8 mouse cellular contexts compared by ENCODE assay signal in the genomic region with DNA sequence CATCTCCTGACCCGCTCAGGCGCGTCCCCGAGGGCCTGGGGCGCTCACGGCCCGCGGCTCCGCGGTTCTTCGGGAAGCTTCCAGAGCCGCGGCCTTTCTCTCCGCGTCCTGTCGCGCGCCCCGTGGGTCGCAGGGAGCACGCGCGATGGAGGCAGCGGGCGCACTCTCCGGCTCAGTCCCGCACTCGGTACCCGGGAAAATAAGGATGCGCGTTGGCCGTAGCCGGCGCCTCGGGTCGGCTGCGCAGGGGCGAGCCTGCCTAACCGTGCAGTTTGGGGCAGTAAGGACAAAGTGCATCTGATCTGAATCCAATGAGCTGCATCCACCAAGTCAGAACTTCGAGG. TPM values are rescaled to one million over a fixed set of nuclear protein-coding genes. Genes with fewer than 3 reads are reported as not detected.
DNase-seq lines count a peak whose midpoint lies in the region; ATAC-seq and TF ChIP-seq lines count a peak whose summit lies in the region.
"Had no signal": no experiment of that assay in that cellular context is flagged by ENCODE, and none has a peak within 500 bp of the region (broad histone marks: within the 10 kb centered on the region; RNA-seq: fewer than 3 reads in every experiment).

No protein-coding gene starts in this region.

- H3K4me2 ChIP-seq in embryonic facial prominence, embryonic 15.5 days (replicated peaks), result peak overlapping the region; percentile 100
- peak overlapping the region; percentile 79 for H3K4me2 ChIP-seq in hindbrain, postnatal 0 days (ENCODE audit: low read depth, low read length)
- peak overlapping the region; percentile 83 for H3K4me2 ChIP-seq in neural tube, embryonic 12.5 days (replicated peaks)

- TF ChIP-seq CTCF in left cerebral cortex, adult 2 months (IDR thresholded peaks at IDR 0.05), result no peak
- TF ChIP-seq CTCF in hindbrain, postnatal 0 days (IDR thresholded peaks at IDR 0.05; ENCODE audit: low read depth), result no peak

- intact Hi-C loops in left cerebral cortex, adult 2 months (cut with DNase I), result loop anchor here (5.0 kb wide), 2 partner anchors 91 to 959 kb away; partner anchors contain the start of genes Hace1 and Prdm1
- intact Hi-C loops in left cerebral cortex, postnatal 4 days (cut with DNase I), result no loop called here

- no peaks in the 10 kb centered on the region for H3K36me3 ChIP-seq in embryonic facial prominence, embryonic 15.5 days
- H3K36me3 ChIP-seq in hindbrain, postnatal 0 days (ENCODE audit: insufficient read depth, low read length), result no peaks in the 10 kb centered on the region
- H3K36me3 ChIP-seq in neural tube, embryonic 12.5 days, result no peaks in the 10 kb centered on the region

- peaks cover 13% of the 10 kb centered on the region for H3K4me1 ChIP-seq in embryonic facial prominence, embryonic 15.5 days
- H3K4me1 ChIP-seq in hindbrain, postnatal 0 days (ENCODE audit: insufficient read depth, low read length), result no peaks in the 10 kb centered on the region
- H3K4me1 ChIP-seq in neural tube, embryonic 12.5 days, result no peaks in the 10 kb centered on the region

- peak overlapping the region; percentile 61 for H3K4me3 ChIP-seq in left cerebral cortex, adult 2 months
- H3K4me3 ChIP-seq in embryonic facial prominence, embryonic 15.5 days (replicated peaks), result peak overlapping the region; percentile 62
- peak overlapping the region; percentile 70 for H3K4me3 ChIP-seq in hindbrain, postnatal 0 days (ENCODE audit: low read length)
- peak overlapping the region; percentile 72 for H3K4me3 ChIP-seq in neural tube, embryonic 12.5 days

- H3K27me3 ChIP-seq in embryonic facial prominence, embryonic 15.5 days, result peaks cover 33% of the 10 kb centered on the region
- 0 out of 2 replicates have a peak, but pooled peaks cover 6% of the 10 kb centered on the region for H3K27me3 ChIP-seq in hindbrain, postnatal 0 days (ENCODE audit: insufficient read depth, low read length)
- no peaks in the 10 kb centered on the region for H3K27me3 ChIP-seq in neural tube, embryonic 12.5 days (replicated peaks)

- ATAC-seq in embryonic facial prominence, embryonic 15.5 days (ENCODE audit: insufficient number of reproducible peaks, low FRiP score, low TSS enrichment, low read depth), result no peak
- no peak for ATAC-seq in hindbrain, postnatal 0 days
- no peak for ATAC-seq in neural tube, embryonic 12.5 days (ENCODE audit: low FRiP score, low read depth)

- no peaks in the 10 kb centered on the region for H3K9me3 ChIP-seq in embryonic facial prominence, embryonic 15.5 days (replicated peaks)
- no peaks in the 10 kb centered on the region for H3K9me3 ChIP-seq in hindbrain, postnatal 0 days (ENCODE audit: low read length)
- no peaks in the 10 kb centered on the region for H3K9me3 ChIP-seq in neural tube, embryonic 12.5 days

- H3K27ac ChIP-seq in left cerebral cortex, adult 2 months, result no peak overlapping the region
- no peak overlapping the region for H3K27ac ChIP-seq in embryonic facial prominence, embryonic 15.5 days (replicated peaks)
- peak overlapping the region; percentile 95 for H3K27ac ChIP-seq in hindbrain, postnatal 0 days
- H3K27ac ChIP-seq in neural tube, embryonic 12.5 days, result peak overlapping the region; percentile 87; the same call in 1 of the 2 replicates

- DNase-seq in left cerebral cortex, adult 2 months (ENCODE audit: extremely low spot score in 1 of 2, low spot score in 2 of 2), result no peak
- no peak for DNase-seq in left cerebral cortex, postnatal 4 days
- DNase-seq in hindbrain, postnatal 0 days (ENCODE audit: low spot score), result no peak
- DNase-seq in cerebellum, adult 11 months, result no peak
- DNase-seq in layer of hippocampus, postnatal 25 days (ENCODE audit: extremely low spot score in 1 of 2, low spot score in 1 of 2), result no peak

- WGBS in embryonic facial prominence, embryonic 15.5 days, result under 1% methylated on average over 40 of the region's 40 CpGs
- under 1% methylated on average over 39 of the region's 40 CpGs for WGBS in hindbrain, postnatal 0 days
- WGBS in neural tube, embryonic 12.5 days, result under 1% methylated on average over 40 of the region's 40 CpGs

- no peak overlapping the region for H3K9ac ChIP-seq in embryonic facial prominence, embryonic 15.5 days
- peak overlapping the region; percentile 74 for H3K9ac ChIP-seq in hindbrain, postnatal 0 days (replicated peaks; ENCODE audit: low read length)
- H3K9ac ChIP-seq in neural tube, embryonic 12.5 days, result peak overlapping the region; percentile 76

RNA-seq across cellular contexts. Expression of gene Lin28b, which starts 0.4 kb away (rescaled TPM):
- total RNA-seq in left cerebral cortex, adult 2 months (2021), result 1 to 10 TPM; 5.2 to 5.8 TPM
- total RNA-seq in left cerebral cortex, postnatal 4 days (2021), result 1 to 10 TPM; 4.5 to 5.9 TPM
- 0.39 and 0.68 TPM in 2 replicates for polyA plus RNA-seq in embryonic facial prominence, embryonic 15.5 days (2015; fragmentation: Nextera tagmentation; extraction: Ambion mirVana)
- 6.7 and 8.0 TPM in 2 replicates for total RNA-seq in hindbrain, postnatal 0 days (2014; rRNA removed)
- polyA plus RNA-seq in hindbrain, postnatal 0 days (2015; fragmentation: Nextera tagmentation; extraction: Ambion mirVana), result 3.6 and 4.5 TPM in 2 replicates
- 11.8 and 14.0 TPM in 2 replicates for polyA plus RNA-seq in neural tube, embryonic 12.5 days (2016; fragmentation: Nextera tagmentation; extraction: Ambion mirVana)
- total RNA-seq in layer of hippocampus, postnatal 25 days (2021), result under 1 TPM; 0.71 to 0.89 TPM
- polyA plus RNA-seq: large intestine, adult 2 months had no signal

Comparison
In these comparisons a context has a peak if more than half of its experiments do, and no peak if none do; other contexts are left out.
1. H3K27ac ChIP-seq: peak in hindbrain, postnatal 0 days (single experiment) and neural tube, embryonic 12.5 days (single experiment); none in left cerebral cortex, adult 2 months (single experiment) and embryonic facial prominence, embryonic 15.5 days (single experiment).
2. Peak in every context shown above with its lines, with median percentiles within 50 percentile points of each other: H3K4me3 ChIP-seq and H3K4me2 ChIP-seq.